Mouse (Mus musculus) midbrain, embryonic 14.5 days (tissue): Measurements from ENCODE around the gene Lpar6. TPM values are rescaled to one million over a fixed set of nuclear protein-coding genes. Genes with fewer than 3 reads are reported as not detected.
A peak's percentile ranks its signal among the peaks of the same experiment; 100 is the strongest.

Experiments used
- ATAC-seq: fragments of 200-750 bp; cut with Nextera tagmentation; 2 replicates; pipeline ENCODE4 v1.8.0; 2017; ENCODE audit warnings: moderate number of reproducible peaks, moderate library complexity; ENCODE audit not compliant: low FRiP score, low TSS enrichment
- DNase-seq: peaks from one replicate; pipeline ENCODE4 v3.0.0-alpha.2; 2015
- H3K27ac ChIP-seq: fragments of 300-500 bp; sonication (generic); replicated peaks from 2 replicates; pipeline ENCODE4 v1.5.1; 2014; ENCODE audit warnings: mild to moderate bottlenecking, low read depth, low read length, moderate library complexity
- H3K27me3 ChIP-seq: fragments of 300-500 bp; sonication (generic); 2 replicates; pipeline ENCODE4 v1.6.1; 2014; ENCODE audit warnings: low read length, control low read depth, mixed read lengths; ENCODE audit not compliant: control insufficient read depth, insufficient read depth
- H3K36me3 ChIP-seq: fragments of 300-500 bp; sonication (generic); 2 replicates; pipeline ENCODE4 v1.6.1; 2014; ENCODE audit warnings: low read length, control low read depth; ENCODE audit not compliant: control insufficient read depth, insufficient read depth
- H3K4me1 ChIP-seq: fragments of 300-500 bp; sonication (generic); 2 replicates; pipeline ENCODE4 v1.6.1; 2014; ENCODE audit warnings: mild to moderate bottlenecking, antibody characterized with exemption, low read length, control low read depth; ENCODE audit not compliant: control insufficient read depth, insufficient read depth
- H3K4me2 ChIP-seq: fragments of 300-500 bp; sonication (generic); 2 replicates; pipeline ENCODE4 v1.6.1; 2014; ENCODE audit warnings: mild to moderate bottlenecking, low read length, moderate library complexity
- H3K4me3 ChIP-seq: fragments of 300-500 bp; sonication (generic); replicated peaks from 2 replicates; pipeline ENCODE4 v1.5.1; 2014; ENCODE audit warnings: low read depth, low read length
- H3K9ac ChIP-seq: fragments of 300-500 bp; sonication (generic); replicated peaks from 2 replicates; pipeline ENCODE4 v1.6.1; 2014; ENCODE audit warnings: mild to moderate bottlenecking, low read length, moderate library complexity
- H3K9me3 ChIP-seq: fragments of 300-500 bp; sonication (generic); 2 replicates; pipeline ENCODE4 v1.6.1; 2016; ENCODE audit warnings: low read length, control low read depth, mixed read lengths; ENCODE audit not compliant: control insufficient read depth
- WGBS: fragments of 180-500 bp; shearing (Covaris S2); extraction: QIAGEN DNeasy Blood & Tissue Kit; methylation state at CpG from one replicate; pipeline ENCODE4 v1.1.7; 2014; 5-methylcytosine and 5-hydroxymethylcytosine counted together
- polyA plus RNA-seq: library from polyadenylated mRNA; unstranded; fragments of >200 nt; fragmentation: Nextera tagmentation; extraction: Ambion mirVana; gene quantifications from 2 replicates; pipeline ENCODE4 v1.2.1, GENCODE M21; 2014

The Lpar6 gene
- 3.3 and 5.7 TPM in 2 replicates for polyA plus RNA-seq

GRCm38 (mm10) chr14:73237848-73238321, at the start of gene Lpar6:
Gene Lpar6, plus strand, starts transcription at chr14:73237895.
- WGBS, result under 1% methylated on average over 19 of the region's 19 CpGs
- no peaks in the 10 kb centered on the region for H3K27me3 ChIP-seq
- DNase-seq (peak; percentile 79), ATAC-seq (peak; percentile 78)
- no peaks in the 10 kb centered on the region for H3K36me3 ChIP-seq
- H3K27ac ChIP-seq, result peak within 1 kb of the TSS; percentile 79
- no peaks in the 10 kb centered on the region for H3K4me1 ChIP-seq
- no peaks in the 10 kb centered on the region for H3K9me3 ChIP-seq
- peak within 1 kb of the TSS; percentile 61 for H3K4me2 ChIP-seq
- peak within 1 kb of the TSS; percentile 51 for H3K9ac ChIP-seq
- H3K4me3 ChIP-seq, result peak within 1 kb of the TSS; percentile 47

- no peak overlapping the region for H3K4me2 ChIP-seq
- no peak for ATAC-seq
- no peak overlapping the region for H3K27ac ChIP-seq
- no peak for DNase-seq
- H3K9me3 ChIP-seq, result no peaks in the 10 kb centered on the region
- no peaks in the 10 kb centered on the region for H3K4me1 ChIP-seq
- no peak overlapping the region for H3K4me3 ChIP-seq
- no peak overlapping the region for H3K9ac ChIP-seq
- H3K36me3 ChIP-seq, result peaks cover 41% of the 10 kb centered on the region
- 75% methylated on average over 5 of the region's 5 CpGs for WGBS
- H3K27me3 ChIP-seq, result no peaks in the 10 kb centered on the region
Observed at GRCm38 (mm10) chr14:73199058-73199457, 38.6 kb upstream of the Lpar6 start.

DNA sequence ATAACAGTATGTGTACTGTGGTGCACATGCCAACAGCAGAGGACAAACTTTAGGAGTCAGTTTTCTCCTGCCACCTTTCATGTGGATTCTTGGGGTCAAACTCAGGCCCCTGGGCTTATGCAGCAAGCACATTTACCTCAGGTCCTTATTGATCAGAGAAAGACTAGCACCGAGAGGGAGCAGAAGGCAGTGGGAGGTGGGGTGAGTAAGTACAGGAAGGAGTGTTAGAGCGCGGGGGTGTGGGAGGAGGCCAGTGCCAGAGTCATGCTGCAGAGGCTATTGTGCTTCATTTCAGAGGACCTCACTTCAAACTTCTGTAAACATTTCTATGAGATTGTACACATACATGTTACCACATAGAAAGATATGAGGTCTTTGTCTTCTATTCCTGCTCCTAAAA, 36.2 kb upstream of the Lpar6 start:
- ATAC-seq, result no peak
- no peaks in the 10 kb centered on the region for H3K4me1 ChIP-seq
- H3K9ac ChIP-seq, result no peak overlapping the region
- no peak overlapping the region for H3K4me2 ChIP-seq
- H3K36me3 ChIP-seq, result peaks cover 33% of the 10 kb centered on the region
- no peaks in the 10 kb centered on the region for H3K27me3 ChIP-seq
- H3K27ac ChIP-seq, result no peak overlapping the region
- DNase-seq, result no peak
- H3K9me3 ChIP-seq, result no peaks in the 10 kb centered on the region
- H3K4me3 ChIP-seq, result no peak overlapping the region
- 83% methylated on average over 3 of the region's 3 CpGs for WGBS

DNA sequence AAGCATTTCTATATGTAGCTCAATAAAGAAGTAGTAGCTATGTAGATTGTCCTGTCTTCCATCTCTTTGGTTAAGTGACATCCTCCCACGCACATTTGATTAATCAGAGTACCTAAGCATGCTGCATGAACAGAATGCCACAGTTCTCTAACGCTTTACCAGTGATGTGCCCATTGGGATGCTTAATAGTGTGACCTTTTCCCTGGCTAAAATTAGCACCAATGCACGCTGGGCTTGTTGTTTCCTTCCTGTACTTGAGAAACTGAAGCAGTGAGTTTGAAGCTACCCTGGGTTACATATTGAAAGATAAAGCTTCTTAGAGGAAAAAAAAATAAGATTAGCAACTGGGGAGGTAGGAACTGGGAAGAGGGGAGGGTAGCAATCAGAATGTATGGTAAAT, 33.7 kb upstream of the Lpar6 start:
- ATAC-seq (no peak), DNase-seq (no peak)
- no peak overlapping the region for H3K4me2 ChIP-seq
- no peaks in the 10 kb centered on the region for H3K27me3 ChIP-seq
- H3K9ac ChIP-seq, result no peak overlapping the region
- H3K27ac ChIP-seq, result no peak overlapping the region
- H3K36me3 ChIP-seq, result peaks cover 10% of the 10 kb centered on the region; the same call in 1 of the 2 replicates
- H3K4me3 ChIP-seq, result no peak overlapping the region
- 93% methylated on average over 3 of the region's 3 CpGs for WGBS
- H3K9me3 ChIP-seq, result no peaks in the 10 kb centered on the region
- no peaks in the 10 kb centered on the region for H3K4me1 ChIP-seq

- no peak for DNase-seq
- Histone ChIP-seq H3K4me1 (no peaks in the 10 kb centered on the region), H3K4me3 (no peak overlapping the region), H3K9ac (no peak overlapping the region), H3K9me3 (no peaks in the 10 kb centered on the region), H3K27me3 (no peaks in the 10 kb centered on the region), H3K4me2 (no peak overlapping the region), H3K27ac (no peak overlapping the region), H3K36me3 (peaks cover 22% of the 10 kb centered on the region)
- ATAC-seq, result no peak
Observed at GRCm38 (mm10) chr14:73209262-73209661, 28.4 kb upstream of the Lpar6 start.

GRCm38 (mm10) chr14:73210196-73210595, 27.5 kb upstream of the Lpar6 start:
- peaks cover 23% of the 10 kb centered on the region for H3K36me3 ChIP-seq
- no peak for ATAC-seq
- 96% methylated on average over 8 of the region's 8 CpGs for WGBS

GRCm38 (mm10) chr14:73211477-73211876, 26.2 kb upstream of the Lpar6 start:
- WGBS, result 94% methylated on average over 5 of the region's 5 CpGs
- Histone ChIP-seq H3K27ac (no peak overlapping the region), H3K27me3 (no peaks in the 10 kb centered on the region), H3K9ac (no peak overlapping the region), H3K36me3 (peaks cover 36% of the 10 kb centered on the region), H3K4me1 (no peaks in the 10 kb centered on the region), H3K4me3 (no peak overlapping the region), H3K4me2 (no peak overlapping the region), H3K9me3 (no peaks in the 10 kb centered on the region)
- DNase-seq (no peak), ATAC-seq (no peak)

More at GRCm38 (mm10) chr14:73210196-73210595, 27.5 kb upstream of the Lpar6 start:
- Histone ChIP-seq H3K9ac (no peak overlapping the region), H3K27ac (no peak overlapping the region), H3K4me2 (no peak overlapping the region), H3K9me3 (no peaks in the 10 kb centered on the region), H3K4me1 (no peaks in the 10 kb centered on the region), H3K27me3 (no peaks in the 10 kb centered on the region), H3K4me3 (no peak overlapping the region)
- DNase-seq, result no peak

DNA sequence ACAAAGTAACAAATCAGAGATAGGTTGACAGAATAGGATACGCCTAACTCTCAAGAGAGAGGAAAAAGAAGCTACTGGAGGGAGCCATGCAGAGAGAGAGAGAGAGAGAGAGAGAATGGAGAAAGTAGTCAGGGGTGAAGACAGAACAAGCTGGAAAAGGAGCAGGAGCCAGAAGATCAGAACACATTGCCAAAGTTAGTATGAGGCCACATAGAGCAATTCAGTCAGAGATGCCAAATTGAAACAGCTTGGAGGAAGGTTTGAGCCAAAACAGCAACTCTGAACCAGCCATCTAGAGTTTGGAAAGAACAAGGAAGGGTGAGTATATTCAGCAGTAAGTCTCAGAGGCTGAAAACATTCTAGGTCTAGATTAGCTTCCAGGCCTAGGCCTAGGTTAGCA, 20.6 kb upstream of the Lpar6 start:
- Histone ChIP-seq H3K4me2 (no peak overlapping the region), H3K27ac (no peak overlapping the region), H3K9ac (no peak overlapping the region), H3K4me1 (no peaks in the 10 kb centered on the region), H3K4me3 (no peak overlapping the region), H3K9me3 (no peaks in the 10 kb centered on the region), H3K27me3 (no peaks in the 10 kb centered on the region), H3K36me3 (peaks cover 27% of the 10 kb centered on the region)
- DNase-seq (no peak), ATAC-seq (no peak)
- WGBS, result 100% methylated on average over 1 of the region's 1 CpGs

- Histone ChIP-seq H3K9ac (no peak overlapping the region), H3K36me3 (no peaks in the 10 kb centered on the region), H3K9me3 (no peaks in the 10 kb centered on the region), H3K27ac (no peak overlapping the region), H3K4me2 (no peak overlapping the region), H3K4me1 (no peaks in the 10 kb centered on the region; the same call in 1 of the 2 replicates), H3K27me3 (no peaks in the 10 kb centered on the region), H3K4me3 (no peak overlapping the region)
- WGBS, result 95% methylated on average over 9 of the region's 9 CpGs
- DNase-seq (no peak), ATAC-seq (no peak)
Observed at GRCm38 (mm10) chr14:73222316-73222970, 15.3 kb upstream of the Lpar6 start.
